Mouse (Mus musculus) liver, embryonic 14.5 days (tissue): Measurements from ENCODE around the gene Gm572.

ENCODE experiments used
- CTCF ChIP-seq: IDR thresholded peaks from 2 replicates; pipeline ENCODE4 v1.5.1; 2016; ENCODE audit warnings: antibody characterized with exemption, low read depth, control low read depth
- EP300 ChIP-seq: IDR thresholded peaks from 2 replicates; pipeline ENCODE4 v1.6.1; 2016; ENCODE audit warnings: antibody characterized with exemption, low read depth

DNA sequence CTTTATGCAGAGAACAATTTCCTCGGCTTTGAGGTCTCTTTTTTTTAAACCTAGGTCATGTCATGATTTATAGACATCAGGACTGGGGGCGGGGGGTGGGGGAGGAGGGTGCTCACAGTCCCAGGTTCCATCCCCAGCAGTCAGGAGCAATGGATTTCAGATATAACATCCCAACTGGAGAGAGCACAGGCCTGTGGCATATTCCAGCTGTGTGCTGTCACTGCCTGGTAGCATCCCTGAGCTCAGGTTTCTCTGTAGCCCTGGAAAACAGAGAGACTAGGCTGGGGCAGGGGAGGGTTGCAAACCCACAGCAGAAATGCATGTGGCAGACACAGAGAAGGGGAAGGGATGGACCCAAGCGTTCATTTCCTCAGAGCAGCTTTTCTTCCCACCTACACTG lies 17.1 kb downstream of the Gm572 start:
- TF ChIP-seq CTCF (no peak), EP300 (no peak)
